Mouse (Mus musculus) MEL (cell line): ENCODE data around the gene Cyth3. TPM values are rescaled to one million over a fixed set of nuclear protein-coding genes. Genes with fewer than 3 reads are reported as not detected.

Experiments used
- DNase-seq: peaks from one replicate; pipeline ENCODE4 v3.0.0; 2011; ENCODE audit warnings: low read depth, low spot score
- H3K27ac ChIP-seq: 2 replicates; pipeline ENCODE4 v1.5.1; 2012; ENCODE audit warnings: low read depth, mild to moderate bottlenecking, control low read depth, low read length, moderate library complexity; ENCODE audit not compliant: control insufficient read depth
- H3K27me3 ChIP-seq, 2 experiments: fragments of 150-350 bp in 1 of 2; sonication (generic) in 1 of 2; 2 replicates each; pipeline ENCODE4 v1.6.1; 2012; ENCODE audit warnings: low read length in 2 of 2, mild to moderate bottlenecking in 2 of 2, improper control_type of control experiment in 1 of 2, moderate library complexity in 1 of 2; ENCODE audit not compliant: insufficient read depth in 2 of 2, control insufficient read depth in 1 of 2
- H3K36me3 ChIP-seq, 2 experiments: 2 replicates each; pipeline ENCODE4 v1.6.1; 2012 to 2014; ENCODE audit warnings: low read length in 2 of 2, improper control_type of control experiment in 1 of 2, inconsistent platforms in 1 of 2, mild to moderate bottlenecking in 1 of 2; ENCODE audit not compliant: insufficient read depth in 2 of 2, control insufficient read depth in 1 of 2
- H3K4me1 ChIP-seq, 2 experiments: fragments of 150-350 bp in 1 of 2; sonication (generic) in 1 of 2; 2 replicates each; pipeline ENCODE4 v1.6.1; 2012; ENCODE audit warnings: low read length in 2 of 2, improper control_type of control experiment in 1 of 2, mild to moderate bottlenecking in 1 of 2; ENCODE audit not compliant: insufficient read depth in 2 of 2, control insufficient read depth in 1 of 2
- H3K4me3 ChIP-seq, 2 experiments: fragments of 150-350 bp in 1 of 2; sonication (generic) in 1 of 2; 2 replicates each; pipeline ENCODE4 v1.5.1; 2012; ENCODE audit warnings: low read depth in 2 of 2, low read length in 2 of 2, mild to moderate bottlenecking in 2 of 2, moderate library complexity in 2 of 2, control low read depth in 1 of 2, improper control_type of control experiment in 1 of 2; ENCODE audit not compliant: control insufficient read depth in 1 of 2, insufficient read depth in 1 of 2
- H3K79me2 ChIP-seq: 2 replicates; pipeline ENCODE4 v1.6.1; 2012; ENCODE audit warnings: mild to moderate bottlenecking, low read length, moderate library complexity; ENCODE audit not compliant: control insufficient read depth, poor library complexity, insufficient read depth
- H3K9ac ChIP-seq: 2 replicates; pipeline ENCODE4 v1.6.1; 2012; ENCODE audit warnings: low read depth, mild to moderate bottlenecking, control low read depth, low read length, moderate library complexity; ENCODE audit not compliant: control insufficient read depth, poor library complexity, severe bottlenecking
- H3K9me3 ChIP-seq: fragments of 150-350 bp; sonication (generic); replicated peaks from 2 replicates; pipeline ENCODE4 v1.6.1; 2012; ENCODE audit warnings: mild to moderate bottlenecking, low read length, improper control_type of control experiment, moderate library complexity; ENCODE audit not compliant: insufficient read depth
- BHLHE40 ChIP-seq: IDR thresholded peaks from 2 replicates; pipeline ENCODE4 v1.6.1; 2012; ENCODE audit warnings: low read depth, mild to moderate bottlenecking, inconsistent platforms, low read length, improper control_type of control experiment, borderline replicate concordance
- CHD1 ChIP-seq: IDR thresholded peaks from 2 replicates; pipeline ENCODE4 v1.6.1; 2012; ENCODE audit warnings: low read depth, mild to moderate bottlenecking, inconsistent platforms, low read length, improper control_type of control experiment
- CHD2 ChIP-seq: IDR thresholded peaks from 2 replicates; pipeline ENCODE4 v1.6.1; 2011; ENCODE audit warnings: low read length, improper control_type of control experiment
- ELF1 ChIP-seq: IDR thresholded peaks from 2 replicates; pipeline ENCODE4 v1.6.1; 2014; ENCODE audit warnings: low read depth, mild to moderate bottlenecking, inconsistent platforms, low read length, improper control_type of control experiment, moderate library complexity
- EP300 ChIP-seq, 2 experiments: IDR thresholded peaks; 2 replicates each; pipeline ENCODE4 v1.6.1; 2011; ENCODE audit warnings: improper control_type of control experiment in 2 of 2, low read length in 2 of 2, low read depth in 1 of 2, mild to moderate bottlenecking in 1 of 2
- ETS1 ChIP-seq: IDR thresholded peaks from 2 replicates; pipeline ENCODE4 v1.6.1; 2012; ENCODE audit warnings: low read depth, mild to moderate bottlenecking, inconsistent platforms, low read length, improper control_type of control experiment, moderate library complexity
- HCFC1 ChIP-seq: IDR thresholded peaks from 2 replicates; pipeline ENCODE4 v1.6.1; 2012; ENCODE audit warnings: low read depth, mild to moderate bottlenecking, inconsistent platforms, low read length, improper control_type of control experiment, moderate library complexity
- JUND ChIP-seq: IDR thresholded peaks from 2 replicates; pipeline ENCODE4 v1.6.1; 2011; ENCODE audit warnings: low read depth, mild to moderate bottlenecking, improper control_type of control experiment, low read length
- MAFK ChIP-seq: IDR thresholded peaks from 2 replicates; pipeline ENCODE4 v1.6.1; 2011; ENCODE audit warnings: low read depth, mild to moderate bottlenecking, low read length, improper control_type of control experiment, borderline replicate concordance
- MAX ChIP-seq: IDR thresholded peaks from 2 replicates; pipeline ENCODE4 v1.6.1; 2011; ENCODE audit warnings: low read length, improper control_type of control experiment
- MEF2A ChIP-seq: IDR thresholded peaks from 2 replicates; pipeline ENCODE4 v1.6.1; 2014; ENCODE audit warnings: low read depth, mild to moderate bottlenecking, inconsistent platforms, low read length, improper control_type of control experiment; ENCODE audit not compliant: poor library complexity, insufficient replicate concordance, severe bottlenecking; ENCODE audit errors: extremely low read depth
- NELFE ChIP-seq: IDR thresholded peaks from 2 replicates; pipeline ENCODE4 v1.6.1; 2011; ENCODE audit warnings: low read depth, low read length, improper control_type of control experiment
- POLR2A ChIP-seq, 2 experiments: IDR thresholded peaks; 2 replicates each; pipeline ENCODE4 v1.6.1; 2011 to 2012; ENCODE audit warnings: low read length in 2 of 2, mild to moderate bottlenecking in 2 of 2, control low read depth in 1 of 2, improper control_type of control experiment in 1 of 2, low read depth in 1 of 2, moderate library complexity in 1 of 2; ENCODE audit not compliant: control insufficient read depth in 1 of 2, insufficient read depth in 1 of 2, poor library complexity in 1 of 2
- POLR2AphosphoS5 ChIP-seq: IDR thresholded peaks from 2 replicates; pipeline ENCODE4 v1.6.1; 2012; ENCODE audit warnings: low read depth, borderline replicate concordance, mild to moderate bottlenecking, inconsistent platforms, low read length, moderate library complexity, mixed read lengths
- RAD21 ChIP-seq: IDR thresholded peaks from 2 replicates; pipeline ENCODE4 v1.6.1; 2011; ENCODE audit warnings: mild to moderate bottlenecking, low read depth, low read length, improper control_type of control experiment
- RCOR1 ChIP-seq: IDR thresholded peaks from 2 replicates; pipeline ENCODE4 v1.6.1; 2012; ENCODE audit warnings: low read depth, mild to moderate bottlenecking, inconsistent platforms, low read length, improper control_type of control experiment
- SIN3A ChIP-seq: IDR thresholded peaks from 2 replicates; pipeline ENCODE4 v1.6.1; 2012; ENCODE audit warnings: low read length, improper control_type of control experiment, inconsistent platforms
- TAL1 ChIP-seq: IDR thresholded peaks from 2 replicates; pipeline ENCODE4 v1.6.1; 2012; ENCODE audit warnings: mild to moderate bottlenecking, inconsistent platforms, low read length, moderate library complexity, mixed read lengths
- TBP ChIP-seq: IDR thresholded peaks from 2 replicates; pipeline ENCODE4 v1.8.0; 2011; ENCODE audit warnings: low read depth, low read length, improper control_type of control experiment
- USF1 ChIP-seq: IDR thresholded peaks from 2 replicates; pipeline ENCODE4 v1.6.1; 2014; ENCODE audit warnings: low read depth, mild to moderate bottlenecking, inconsistent platforms, low read length, improper control_type of control experiment, moderate library complexity
- USF2 ChIP-seq, 2 experiments: IDR thresholded peaks; 2 replicates each; pipeline ENCODE4 v1.6.1; 2011 to 2012; ENCODE audit warnings: improper control_type of control experiment in 2 of 2, low read length in 2 of 2, borderline replicate concordance in 1 of 2, inconsistent platforms in 1 of 2, low read depth in 1 of 2, mild to moderate bottlenecking in 1 of 2; ENCODE audit not compliant: insufficient read depth in 1 of 2
- ZMIZ1 ChIP-seq: IDR thresholded peaks from 2 replicates; pipeline ENCODE4 v1.6.1; 2012; ENCODE audit warnings: low read depth, mild to moderate bottlenecking, inconsistent platforms, low read length, improper control_type of control experiment, moderate library complexity
- polyA plus RNA-seq, 2 experiments: library from polyadenylated mRNA; stranded (reverse) in 1 of 2; unstranded in 1 of 2; fragments of >175 nt in 1 of 2; fragments of >200 nt in 1 of 2; gene quantifications; 2 replicates each; pipeline versions ENCODE4 v1.2.1 to v1.2.4; 2012; ENCODE audit warnings: low replicate concordance in 2 of 2, low read depth in 1 of 2; ENCODE audit not compliant: insufficient read length in 2 of 2, insufficient read depth in 1 of 2, missing spikeins in 1 of 2
- total RNA-seq: library from RNA; depleted of rRNA; stranded (reverse); fragments of 300-350 nt; gene quantifications from 2 replicates; pipeline ENCODE4 v1.2.3, GENCODE M21; 2012

Cyth3 gene
- total and polyA plus RNA-seq, 3 experiments: 41.1 to 44.9 TPM; not detected in 1

DNA sequence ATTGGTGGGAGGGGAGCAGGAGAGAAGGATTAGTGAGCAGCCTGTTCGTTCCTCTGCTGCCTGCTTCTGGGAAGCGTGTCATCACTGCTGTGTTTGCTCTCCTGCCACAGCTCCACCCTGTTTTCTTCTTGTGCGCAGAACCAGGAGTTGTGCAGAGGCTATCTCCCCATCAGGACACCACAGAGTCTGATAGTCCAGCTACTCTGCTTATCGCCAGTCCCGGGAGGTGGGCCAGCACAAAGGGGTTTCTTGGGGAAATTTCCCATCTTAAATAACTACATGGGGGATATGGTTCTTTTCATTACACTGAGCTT is 11.3 kb downstream of the Cyth3 start (continued):
- TF ChIP-seq MAX: no peak
- peak; percentile 35 for TF ChIP-seq TAL1
- no peak for TF ChIP-seq CHD2
- no peak for TF ChIP-seq TBP
- TF ChIP-seq EP300 (IDR thresholded peaks at IDR 0.05; ENCODE audit: low read depth in 1 of 2, low read length in 2 of 2): peak; percentile 82 to 86
- no peak for TF ChIP-seq MAFK
- TF ChIP-seq, all 39 proteins: peak for 15

DNA sequence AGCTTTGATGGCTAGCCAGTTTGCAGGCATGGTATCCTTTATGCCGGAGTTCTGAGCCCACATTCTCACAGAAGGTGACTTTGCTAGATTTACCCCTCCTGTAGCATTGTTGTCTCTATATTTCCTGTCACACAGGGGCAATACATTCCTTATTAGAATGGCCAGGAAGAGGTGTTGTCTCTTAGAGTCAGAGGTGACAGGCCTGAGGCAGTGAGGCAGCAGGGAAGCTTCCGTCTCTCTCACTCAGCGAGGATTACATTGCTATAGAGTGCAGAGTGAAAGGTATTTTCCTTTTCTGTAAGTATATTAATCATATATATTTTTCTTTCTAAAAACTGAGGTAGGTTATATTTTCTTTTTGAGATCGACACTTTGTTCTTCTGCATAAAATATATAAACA is 11.6 kb downstream of the Cyth3 start:
- peak overlapping the region; percentile 83 for H3K27ac ChIP-seq
- H3K9ac ChIP-seq: 0 out of 2 replicates have a peak overlapping the region, but pooled peaks have one; percentile 18
- H3K9me3 ChIP-seq: no peaks in the 10 kb centered on the region
- no peak for DNase-seq
- H3K4me3 ChIP-seq: peak overlapping the region in 1 of 2 experiments; percentile 17; a peak in 1 of 4 replicates
- H3K79me2 ChIP-seq: peaks cover 63% of the 10 kb centered on the region
- H3K36me3 ChIP-seq: peaks cover 0 to 48% of the 10 kb centered on the region in 2 experiments; a peak in 2 of 4 replicates
- H3K4me1 ChIP-seq: peaks cover 25 to 45% of the 10 kb centered on the region in 2 experiments
- no peak for TF ChIP-seq MEF2A
- TF ChIP-seq MAX: no peak
- no peak for TF ChIP-seq ELF1
- no peak for TF ChIP-seq ZMIZ1
- no peak for TF ChIP-seq RCOR1
- no peak for TF ChIP-seq USF1
- TF ChIP-seq CHD2: no peak
- no peak for TF ChIP-seq JUND
- no peak for TF ChIP-seq POLR2AphosphoS5
- TF ChIP-seq POLR2A (IDR thresholded peaks at IDR 0.05; ENCODE audit: control insufficient read depth in 1 of 2, insufficient read depth in 1 of 2, low read depth in 1 of 2, low read length in 2 of 2, poor library complexity in 1 of 2): no peak
- no peak for TF ChIP-seq HCFC1
- no peak for TF ChIP-seq USF2 (IDR thresholded peaks at IDR 0.05; ENCODE audit: borderline replicate concordance in 1 of 2, insufficient read depth in 1 of 2, low read depth in 1 of 2, low read length in 2 of 2)
- TF ChIP-seq MAFK: no peak
- no peak for TF ChIP-seq NELFE
- TF ChIP-seq ETS1: no peak
- TF ChIP-seq RAD21: no peak
- TF ChIP-seq SIN3A: no peak
- TF ChIP-seq TAL1: no peak
- TF ChIP-seq BHLHE40: no peak
- TF ChIP-seq CHD1: no peak
- H3K27me3 ChIP-seq: no peaks in the 10 kb centered on the region
